Mouse (Mus musculus) forebrain, embryonic 12.5 days (tissue): ENCODE measurements at regions not wholly inside any gene's neighbourhood (a gene's known extent, or its start where the extent isn't known, plus 50 kb on each side); places are given as distances from the start of the nearest gene placed in this dataset.
A peak's percentile ranks its signal among the peaks of the same experiment; 100 is the strongest.

Source experiments
- ATAC-seq: fragments of 200-750 bp; cut with Nextera tagmentation; 2 replicates; pipeline ENCODE4 v1.8.0; 2017; ENCODE audit warnings: moderate TSS enrichment; ENCODE audit not compliant: low FRiP score
- H3K27ac ChIP-seq: fragments of 300-500 bp; sonication (generic); 2 replicates; pipeline ENCODE4 v1.5.1; 2016; ENCODE audit warnings: mild to moderate bottlenecking
- H3K27me3 ChIP-seq: fragments of 300-500 bp; sonication (generic); 2 replicates; pipeline ENCODE4 v1.6.1; 2016; ENCODE audit warnings: mild to moderate bottlenecking
- H3K36me3 ChIP-seq: fragments of 300-500 bp; sonication (generic); replicated peaks from 2 replicates; pipeline ENCODE4 v1.6.1; 2016; ENCODE audit warnings: mild to moderate bottlenecking
- H3K4me1 ChIP-seq: fragments of 300-500 bp; sonication (generic); 2 replicates; pipeline ENCODE4 v1.6.1; 2016
- H3K4me2 ChIP-seq: fragments of 300-500 bp; sonication (generic); 2 replicates; pipeline ENCODE4 v1.6.1; 2016; ENCODE audit warnings: mild to moderate bottlenecking, moderate library complexity
- H3K4me3 ChIP-seq: fragments of 300-500 bp; sonication (generic); replicated peaks from 2 replicates; pipeline ENCODE4 v1.5.1; 2016; ENCODE audit warnings: mild to moderate bottlenecking
- H3K9ac ChIP-seq: fragments of 300-500 bp; sonication (generic); 2 replicates; pipeline ENCODE4 v1.6.1; 2016; ENCODE audit warnings: mild to moderate bottlenecking
- H3K9me3 ChIP-seq: fragments of 300-500 bp; sonication (generic); 2 replicates; pipeline ENCODE4 v1.6.1; 2016
- WGBS: fragments of 180-500 bp; shearing (Covaris S2); methylation state at CpG from one replicate; pipeline ENCODE4 v1.1.7; 2016; 5-methylcytosine and 5-hydroxymethylcytosine counted together

DNA sequence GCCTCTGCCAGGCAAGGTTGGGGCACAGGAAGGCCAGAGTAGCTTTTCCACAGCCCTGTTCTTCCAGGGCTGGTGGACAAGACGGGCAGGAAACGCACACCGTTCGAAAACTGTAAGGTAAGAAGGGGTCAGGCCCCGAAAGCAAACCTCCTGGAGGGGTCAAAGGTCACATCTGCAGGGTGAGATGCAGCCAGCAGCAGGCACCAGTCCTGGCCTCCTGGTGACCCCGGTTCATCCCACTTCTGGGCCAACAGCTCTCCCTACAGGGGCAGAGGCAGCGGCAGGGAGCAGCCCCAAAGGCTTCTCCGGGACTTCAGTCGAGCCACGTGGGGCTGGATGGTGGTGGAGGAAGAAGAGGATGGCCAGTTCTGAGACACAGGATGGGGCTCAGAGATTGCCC, 98.3 kb downstream of the Rplp1 start:
- no peak overlapping the region for H3K4me2 ChIP-seq

DNA sequence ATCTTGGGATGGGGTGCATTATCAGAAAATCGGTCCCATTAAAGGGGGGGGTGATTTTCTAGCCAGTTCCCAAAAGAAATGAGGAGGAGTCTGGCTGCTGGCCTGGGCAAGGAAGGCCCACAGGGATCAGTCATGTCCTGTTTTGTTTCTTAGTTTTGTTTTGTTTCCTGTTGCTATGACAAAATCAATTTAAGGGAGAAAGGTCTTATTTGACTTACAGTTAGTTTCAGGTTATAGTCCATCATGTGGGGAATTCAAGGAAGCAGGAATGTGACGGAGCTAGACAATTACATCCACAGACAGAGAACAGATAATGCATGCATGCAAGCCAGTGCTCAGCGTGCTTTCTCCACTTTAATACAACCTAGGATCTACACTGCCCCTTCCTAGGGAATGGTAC, 101.1 kb downstream of the Rplp1 start:
- H3K9ac ChIP-seq = no peak overlapping the region
- H3K4me2 ChIP-seq = no peak overlapping the region
- H3K9me3 ChIP-seq = no peaks in the 10 kb centered on the region
- 0 out of 2 replicates have a peak, but pooled peaks cover 4% of the 10 kb centered on the region for H3K27me3 ChIP-seq
- H3K4me1 ChIP-seq = peaks cover 5% of the 10 kb centered on the region; the same call in 1 of the 2 replicates
- WGBS = 77% methylated on average over 3 of the region's 3 CpGs
- no peaks in the 10 kb centered on the region for H3K36me3 ChIP-seq
- H3K27ac ChIP-seq = no peak overlapping the region
- H3K4me3 ChIP-seq = no peak overlapping the region
- ATAC-seq = no peak

More for the DNA sequence above, 98.3 kb downstream of the Rplp1 start:
- H3K36me3 ChIP-seq = no peaks in the 10 kb centered on the region
- no peaks in the 10 kb centered on the region for H3K9me3 ChIP-seq
- no peak overlapping the region for H3K27ac ChIP-seq
- H3K4me3 ChIP-seq = no peak overlapping the region
- H3K9ac ChIP-seq = no peak overlapping the region
- H3K4me1 ChIP-seq = peaks cover 7% of the 10 kb centered on the region; the same call in 1 of the 2 replicates
- 51% methylated on average over 10 of the region's 10 CpGs for WGBS
- ATAC-seq = no peak
- H3K27me3 ChIP-seq = 0 out of 2 replicates have a peak, but pooled peaks cover 4% of the 10 kb centered on the region

DNA sequence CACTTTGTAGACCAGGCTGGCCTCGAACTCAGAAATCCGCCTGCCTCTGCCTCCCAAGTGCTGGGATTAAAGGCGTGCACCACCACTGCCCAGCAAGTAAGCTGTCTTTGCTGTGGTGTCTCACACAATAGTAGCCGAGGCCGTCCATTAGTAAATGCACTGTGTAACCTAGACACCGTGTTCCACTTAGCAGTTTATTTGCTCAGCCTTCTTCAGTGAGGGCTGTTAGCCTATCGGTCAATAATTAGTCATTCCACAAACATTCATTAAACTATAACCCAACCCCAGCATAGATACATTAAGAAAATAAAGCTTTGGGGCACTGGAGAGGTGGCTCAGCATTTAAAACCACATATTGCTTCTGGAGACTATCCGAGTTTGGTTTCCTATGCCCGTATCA, 102.0 kb downstream of the Rplp1 start:
- 90% methylated on average over 9 of the region's 9 CpGs for WGBS
- no peaks in the 10 kb centered on the region for H3K9me3 ChIP-seq
- H3K4me3 ChIP-seq = no peak overlapping the region
- H3K4me1 ChIP-seq = peaks cover 5% of the 10 kb centered on the region; the same call in 1 of the 2 replicates
- H3K27me3 ChIP-seq = 0 out of 2 replicates have a peak, but pooled peaks cover 4% of the 10 kb centered on the region
- no peak for ATAC-seq
- H3K9ac ChIP-seq = no peak overlapping the region
- H3K4me2 ChIP-seq = no peak overlapping the region
- H3K36me3 ChIP-seq = no peaks in the 10 kb centered on the region
- H3K27ac ChIP-seq = no peak overlapping the region

DNA sequence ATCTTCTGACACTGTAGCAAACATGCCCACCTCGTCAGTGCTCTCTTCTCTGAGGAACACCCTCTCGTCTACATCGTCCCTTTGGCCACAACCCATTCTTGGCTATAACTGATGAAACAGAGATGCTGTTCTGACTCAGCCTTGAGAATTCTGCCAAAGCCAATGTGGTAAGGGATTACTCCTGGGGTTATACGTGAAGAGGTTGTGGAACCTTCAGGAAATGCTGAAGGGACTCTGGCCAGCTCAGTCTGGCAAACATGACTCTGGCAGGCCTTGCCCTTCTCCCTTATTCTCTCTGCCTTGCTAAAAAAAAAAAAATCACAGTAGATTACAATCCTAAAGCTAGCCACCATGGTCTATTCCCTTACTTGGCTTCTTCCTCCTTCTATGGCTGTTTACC, 103.9 kb downstream of the Rplp1 start:
- no peak for ATAC-seq

DNA sequence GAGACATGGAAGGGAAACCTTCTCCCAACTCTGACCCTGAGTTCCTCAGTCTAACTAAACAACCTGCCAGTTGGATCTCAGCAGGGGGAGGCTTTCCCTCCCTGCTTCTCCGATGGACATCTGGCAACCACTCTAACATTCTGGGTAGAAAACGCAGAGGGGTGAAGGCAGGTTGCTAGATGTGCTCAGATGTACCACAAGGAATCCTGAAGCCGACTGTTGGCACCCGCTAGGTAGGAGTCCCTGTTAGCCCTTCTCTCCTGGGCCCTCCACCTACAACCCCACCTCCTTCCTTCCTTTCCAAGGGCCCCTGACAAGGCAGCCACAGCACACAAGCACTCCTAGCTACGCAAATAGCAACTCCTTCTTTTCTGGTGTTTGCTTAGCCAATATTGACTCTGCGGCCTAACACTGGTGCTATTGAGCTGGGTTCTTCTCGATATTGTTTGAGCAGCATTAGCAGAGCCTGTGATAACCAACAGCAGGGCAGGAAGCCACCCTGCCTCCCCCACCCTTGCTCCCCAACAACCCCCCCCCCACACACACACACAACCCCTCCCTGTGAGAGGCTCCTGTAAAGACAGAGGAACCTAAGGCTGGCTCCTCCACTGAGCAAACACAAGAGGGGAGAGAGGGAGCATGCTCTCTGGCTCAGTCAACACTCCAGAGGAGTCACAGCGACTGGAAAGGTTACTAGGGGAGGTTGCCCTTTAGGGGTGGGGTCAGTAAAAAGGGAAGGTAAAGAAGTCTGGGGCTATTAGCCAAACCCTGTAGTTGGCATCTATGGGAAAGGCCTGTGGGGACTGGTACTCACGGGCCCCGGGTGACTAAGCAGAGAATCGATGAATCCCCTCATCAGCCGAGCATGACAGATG, 105.8 kb downstream of the Rplp1 start:
- Histone ChIP-seq H3K4me2 (no peak overlapping the region), H3K36me3 (no peaks in the 10 kb centered on the region), H3K4me1 (peaks cover 8% of the 10 kb centered on the region), H3K4me3 (no peak overlapping the region), H3K9ac (no peak overlapping the region), H3K9me3 (no peaks in the 10 kb centered on the region), H3K27me3 (no peaks in the 10 kb centered on the region), H3K27ac (no peak overlapping the region)
- peak; percentile 33; the same call in 1 of the 2 replicates for ATAC-seq
- WGBS = 84% methylated on average over 12 of the region's 12 CpGs

More for the DNA sequence above, 103.9 kb downstream of the Rplp1 start:
- 92% methylated on average over 4 of the region's 4 CpGs for WGBS
- H3K4me2 ChIP-seq = no peak overlapping the region
- no peaks in the 10 kb centered on the region for H3K4me1 ChIP-seq
- no peaks in the 10 kb centered on the region for H3K36me3 ChIP-seq
- no peak overlapping the region for H3K27ac ChIP-seq
- H3K4me3 ChIP-seq = no peak overlapping the region
- 0 out of 2 replicates have a peak, but pooled peaks cover 4% of the 10 kb centered on the region for H3K27me3 ChIP-seq
- no peaks in the 10 kb centered on the region for H3K9me3 ChIP-seq
- H3K9ac ChIP-seq = no peak overlapping the region

DNA sequence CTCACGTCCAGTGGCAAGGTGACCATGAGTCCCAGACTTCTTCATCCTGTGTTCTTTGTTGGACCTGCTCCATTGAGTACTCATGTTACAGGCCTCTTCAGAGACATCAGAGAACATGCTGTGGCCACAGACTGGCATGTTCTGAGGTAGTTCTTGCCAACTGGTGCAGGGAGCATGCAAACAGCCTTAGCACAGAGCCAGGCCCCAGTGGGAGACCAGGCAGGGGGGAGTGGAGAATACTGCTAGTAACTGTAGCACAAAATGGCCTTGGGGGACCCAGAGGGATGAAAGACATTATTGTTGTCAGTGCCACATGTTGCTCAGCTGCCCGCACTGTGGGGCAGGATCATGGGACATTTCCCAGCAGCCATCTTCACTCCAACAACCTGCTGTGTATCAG, 108.4 kb downstream of the Rplp1 start:
- 94% methylated on average over 2 of the region's 2 CpGs for WGBS
- no peaks in the 10 kb centered on the region for H3K9me3 ChIP-seq
- H3K4me3 ChIP-seq = no peak overlapping the region
- no peaks in the 10 kb centered on the region for H3K27me3 ChIP-seq
- no peak overlapping the region for H3K4me2 ChIP-seq
- peaks cover 14% of the 10 kb centered on the region for H3K4me1 ChIP-seq
- H3K27ac ChIP-seq = no peak overlapping the region
- no peak for ATAC-seq
- H3K9ac ChIP-seq = no peak overlapping the region
- no peaks in the 10 kb centered on the region for H3K36me3 ChIP-seq

DNA sequence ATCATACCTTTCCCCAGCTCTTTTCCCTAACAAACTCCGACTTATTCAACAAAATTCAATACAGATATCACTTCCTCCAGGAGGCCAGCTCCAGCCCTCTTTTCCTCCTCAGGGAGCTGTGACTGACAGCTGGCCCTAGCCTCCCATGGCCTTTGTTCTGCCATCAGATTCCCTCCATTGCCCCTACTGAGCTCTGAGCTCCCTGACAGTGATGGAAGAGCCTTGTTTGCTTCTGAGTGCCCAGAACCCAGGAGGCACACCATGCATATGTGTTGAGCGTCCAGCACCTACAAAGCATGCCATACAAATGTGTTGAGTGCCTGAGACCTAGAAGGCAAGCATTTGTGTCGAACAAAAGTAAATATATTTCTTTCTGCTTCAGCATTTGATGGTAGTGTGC, 110.8 kb downstream of the Rplp1 start:
- Histone ChIP-seq H3K9ac (no peak overlapping the region), H3K4me1 (peaks cover 14% of the 10 kb centered on the region), H3K27ac (no peak overlapping the region), H3K4me2 (no peak overlapping the region), H3K4me3 (no peak overlapping the region), H3K36me3 (no peaks in the 10 kb centered on the region), H3K27me3 (no peaks in the 10 kb centered on the region), H3K9me3 (no peaks in the 10 kb centered on the region)
- whole genome bisulfite sequencing = 61% methylated on average over 3 of the region's 3 CpGs
- no peak for ATAC-seq

DNA sequence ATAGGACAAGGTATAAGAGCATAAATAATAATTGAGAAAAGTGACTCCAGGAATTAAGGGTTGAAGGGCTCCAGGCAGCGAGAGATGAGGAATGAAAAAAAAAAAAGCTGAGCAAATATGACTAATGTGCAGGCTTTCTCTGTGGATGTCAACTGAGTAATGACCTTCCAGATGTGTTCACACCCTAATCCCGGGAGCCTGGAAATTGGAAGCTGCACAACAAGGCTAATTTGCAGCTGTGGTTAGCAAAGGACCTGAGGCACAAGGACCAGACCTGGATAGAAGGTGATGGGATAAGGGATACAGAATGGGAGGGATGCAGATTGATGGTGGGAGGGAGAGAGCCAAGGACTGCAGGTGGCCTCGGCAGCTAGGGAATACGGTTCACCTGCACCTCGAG, 111.6 kb downstream of the Rplp1 start:
- peaks cover 14% of the 10 kb centered on the region for H3K4me1 ChIP-seq
- ATAC-seq = no peak
- H3K4me3 ChIP-seq = no peak overlapping the region
- no peak overlapping the region for H3K9ac ChIP-seq
- H3K27me3 ChIP-seq = no peaks in the 10 kb centered on the region
- H3K4me2 ChIP-seq = no peak overlapping the region
- 77% methylated on average over 5 of the region's 5 CpGs for WGBS
- no peaks in the 10 kb centered on the region for H3K36me3 ChIP-seq
- H3K27ac ChIP-seq = no peak overlapping the region
- H3K9me3 ChIP-seq = no peaks in the 10 kb centered on the region

DNA sequence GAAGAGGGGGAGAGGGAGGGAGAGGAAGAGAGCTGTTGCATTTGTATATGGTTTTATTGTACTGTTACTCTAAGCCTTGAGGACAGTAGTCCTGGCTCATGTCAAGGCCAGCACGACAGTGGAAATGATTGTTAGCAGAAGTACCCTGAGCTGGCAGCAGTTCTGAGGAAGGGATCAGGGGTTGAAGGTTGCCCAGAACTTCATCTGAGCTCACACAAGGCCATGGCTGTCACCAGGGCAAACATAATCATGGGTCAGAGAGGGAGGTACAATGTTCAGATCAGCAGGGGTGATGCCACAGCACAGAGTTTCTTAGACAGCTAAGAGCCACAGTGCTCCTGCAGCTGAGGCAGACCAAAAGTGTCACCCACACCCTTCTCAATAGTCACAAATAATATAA, 114.8 kb downstream of the Rplp1 start:
- Histone ChIP-seq H3K9me3 (no peaks in the 10 kb centered on the region), H3K4me3 (no peak overlapping the region), H3K36me3 (no peaks in the 10 kb centered on the region), H3K9ac (no peak overlapping the region), H3K4me1 (peaks cover 14% of the 10 kb centered on the region), H3K27me3 (no peaks in the 10 kb centered on the region), H3K27ac (no peak overlapping the region), H3K4me2 (no peak overlapping the region)
- ATAC-seq = no peak
- 76% methylated on average over 1 of the region's 1 CpGs for WGBS

DNA sequence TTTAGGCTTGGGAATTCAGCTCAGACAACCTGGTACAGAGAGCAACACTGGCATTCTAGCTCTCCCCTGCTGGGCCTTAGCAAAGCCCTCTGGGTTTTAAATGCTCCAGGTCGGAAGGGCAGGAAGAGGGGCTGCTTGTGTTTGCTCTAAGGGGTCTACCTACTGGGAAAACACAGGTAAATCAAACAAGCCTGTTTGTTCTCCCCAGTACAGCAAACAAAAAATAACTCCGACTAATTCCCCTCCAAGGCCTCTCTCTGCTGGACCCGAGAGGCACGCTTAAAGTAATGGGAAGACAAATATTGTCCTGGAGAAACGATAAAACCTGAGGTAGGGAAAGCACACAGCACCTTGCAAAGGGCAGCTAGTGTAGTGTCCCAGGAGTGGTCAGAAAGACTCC, 118.4 kb downstream of the Rplp1 start:
- Histone ChIP-seq H3K4me2 (no peak overlapping the region), H3K4me3 (no peak overlapping the region), H3K27ac (no peak overlapping the region), H3K4me1 (no peaks in the 10 kb centered on the region), H3K27me3 (no peaks in the 10 kb centered on the region), H3K9me3 (0 out of 2 replicates have a peak, but pooled peaks cover 7% of the 10 kb centered on the region), H3K36me3 (no peaks in the 10 kb centered on the region), H3K9ac (no peak overlapping the region)
- WGBS = 78% methylated on average over 5 of the region's 5 CpGs
- no peak for ATAC-seq

DNA sequence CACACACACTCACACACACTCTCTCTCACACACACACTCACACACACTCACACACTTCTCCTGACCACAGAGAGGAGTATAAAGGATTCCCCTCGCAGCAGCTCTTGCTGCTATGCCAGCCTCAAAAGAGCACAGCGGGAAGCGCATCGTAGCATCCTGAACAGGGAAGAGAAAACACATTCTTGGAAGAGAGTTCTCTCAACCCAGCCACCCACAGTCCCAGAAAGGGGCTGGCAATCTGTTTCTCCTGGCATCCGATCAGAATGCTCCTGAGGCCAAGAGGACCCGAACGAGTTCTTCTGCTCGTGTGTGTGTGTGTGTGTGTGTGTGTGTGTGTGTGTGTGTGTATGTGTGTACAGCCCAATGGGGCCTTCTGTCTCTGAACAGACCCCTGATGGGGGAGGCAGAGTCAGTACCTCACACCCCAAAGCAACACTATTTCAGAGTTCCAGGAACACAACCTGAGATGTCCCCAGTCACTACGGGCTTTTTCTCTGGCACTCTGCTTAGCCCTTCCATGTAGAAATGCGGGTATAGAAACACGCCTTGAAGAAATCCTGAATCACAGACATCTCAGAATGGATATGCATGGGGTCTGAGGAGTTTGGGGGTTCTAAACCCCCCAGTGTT, 122.8 kb downstream of the Rplp1 start:
- Histone ChIP-seq H3K36me3 (no peaks in the 10 kb centered on the region), H3K27ac (no peak overlapping the region), H3K4me3 (no peak overlapping the region), H3K9ac (no peak overlapping the region), H3K4me1 (no peaks in the 10 kb centered on the region), H3K27me3 (no peaks in the 10 kb centered on the region), H3K9me3 (0 out of 2 replicates have a peak, but pooled peaks cover 7% of the 10 kb centered on the region), H3K4me2 (no peak overlapping the region)
- WGBS = 80% methylated on average over 11 of the region's 11 CpGs
- no peak for ATAC-seq

DNA sequence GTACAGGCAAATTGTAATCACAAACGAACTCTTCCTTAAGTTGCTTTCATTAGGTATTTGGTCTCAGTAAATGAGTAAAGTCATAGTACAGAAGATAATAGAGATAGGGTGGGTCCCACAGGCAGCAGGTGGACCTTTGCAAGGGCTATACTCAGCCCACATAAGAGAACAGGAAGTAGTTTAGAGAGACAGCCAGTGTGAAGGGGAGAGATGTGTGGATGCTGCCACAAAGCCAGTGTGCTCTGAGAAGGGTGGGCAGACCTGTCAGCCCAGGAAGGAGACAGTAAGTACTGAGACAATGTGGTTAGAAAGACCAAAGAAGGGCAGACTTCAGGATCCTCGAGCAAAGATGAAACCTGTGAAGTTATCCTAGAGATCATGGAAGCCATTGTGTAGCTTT, 123.5 kb downstream of the Rplp1 start:
- H3K9me3 ChIP-seq = 0 out of 2 replicates have a peak, but pooled peaks cover 7% of the 10 kb centered on the region
- ATAC-seq = no peak
- H3K36me3 ChIP-seq = no peaks in the 10 kb centered on the region
- no peaks in the 10 kb centered on the region for H3K4me1 ChIP-seq
- WGBS = 81% methylated on average over 2 of the region's 2 CpGs
- H3K27me3 ChIP-seq = no peaks in the 10 kb centered on the region
- H3K4me3 ChIP-seq = no peak overlapping the region
- H3K4me2 ChIP-seq = no peak overlapping the region
- H3K27ac ChIP-seq = no peak overlapping the region
- H3K9ac ChIP-seq = no peak overlapping the region
